Mouse (Mus musculus) effector memory CD4-positive, alpha-beta T cell, adult 7 months (primary cell): Measurements from ENCODE around the gene Cul3. TPM values are rescaled to one million over a fixed set of nuclear protein-coding genes. Genes with fewer than 3 reads are reported as not detected.

Source experiments
- polyA plus RNA-seq: library from polyadenylated mRNA; unstranded; fragments of 100-300 nt; shearing (Covaris generic); gene quantifications from one replicate; pipeline ENCODE4 v1.2.1, GENCODE M21; 2017

Cul3 gene
- polyA plus RNA-seq = 284 TPM

GRCm38 (mm10) chr1:80340436-80341376 lies at the start of gene Cul3:
Gene Cul3 (minus strand): TSS chr1:80340480.

GRCm38 (mm10) chr1:80218268-80218667 lies 122.0 kb downstream of the Cul3 start, which contains the start of gene Fam124b:
Gene Fam124b (minus strand): TSS chr1:80218473.

Other genes starting within 250 kb of the Cul3 start
- 2.2 TPM for gene Fam124b, start 122.0 kb downstream of the Cul3 start, polyA plus RNA-seq
- not detected for gene Gm45261, start 121.0 kb upstream of the Cul3 start, polyA plus RNA-seq